Mouse (Mus musculus) CH12.LX (cell line): ENCODE measurements around the gene Cmtm6.

ENCODE experiments used
- CTCF ChIP-seq, 2 experiments: IDR thresholded peaks in 1 of 2; conservative IDR thresholded peaks in 1 of 2; 2 replicates each; pipeline ENCODE4 v1.5.1; 2011 to 2012; ENCODE audit warnings: low read depth in 2 of 2, low read length in 2 of 2, improper control_type of control experiment in 1 of 2, inconsistent platforms in 1 of 2, mild to moderate bottlenecking in 1 of 2, moderate library complexity in 1 of 2
- MAFK ChIP-seq: IDR thresholded peaks from 2 replicates; pipeline ENCODE4 v1.6.1; 2011; ENCODE audit warnings: low read length, improper control_type of control experiment; ENCODE audit not compliant: insufficient replicate concordance
- MEF2A ChIP-seq: IDR thresholded peaks from 2 replicates; pipeline ENCODE4 v1.6.1; 2014; ENCODE audit warnings: low read depth, mild to moderate bottlenecking, inconsistent platforms, low read length, improper control_type of control experiment, borderline replicate concordance
- NELFE ChIP-seq: IDR thresholded peaks from 2 replicates; pipeline ENCODE4 v1.6.1; 2011; ENCODE audit warnings: low read depth, low read length, improper control_type of control experiment
- POLR2A ChIP-seq: IDR thresholded peaks from 2 replicates; pipeline ENCODE4 v1.6.1; 2011; ENCODE audit warnings: low read depth, mild to moderate bottlenecking, improper control_type of control experiment, low read length
- UBTF ChIP-seq: IDR thresholded peaks from 2 replicates; pipeline ENCODE4 v1.6.1; 2012; ENCODE audit warnings: low read depth, mild to moderate bottlenecking, inconsistent platforms, low read length, improper control_type of control experiment, moderate library complexity
- USF1 ChIP-seq: IDR thresholded peaks from 2 replicates; pipeline ENCODE4 v1.6.1; 2014; ENCODE audit warnings: low read depth, mild to moderate bottlenecking, inconsistent platforms, low read length, improper control_type of control experiment
- ZKSCAN1 ChIP-seq: IDR thresholded peaks from 2 replicates; pipeline ENCODE4 v1.6.1; 2012; ENCODE audit warnings: low read depth, inconsistent platforms, low read length, improper control_type of control experiment, borderline replicate concordance

GRCm38 (mm10) chr9:114793764-114794295 is 62.9 kb downstream of the Cmtm6 start:
- TF ChIP-seq MEF2A, result no peak
- no peak for TF ChIP-seq CTCF (conservative IDR thresholded peaks at IDR 0.05 in 1 of 2, IDR thresholded peaks at IDR 0.05 in 1 of 2; ENCODE audit: low read depth in 2 of 2, low read length in 2 of 2)
- no peak for TF ChIP-seq POLR2A
- no peak for TF ChIP-seq MAFK
- no peak for TF ChIP-seq USF1
- TF ChIP-seq ZKSCAN1, result no peak
- no peak for TF ChIP-seq UBTF
- TF ChIP-seq NELFE, result no peak
